Mouse (Mus musculus) lung, embryonic 16.5 days (tissue): Measurements from ENCODE around the gene Fbxw7. TPM values are rescaled to one million over a fixed set of nuclear protein-coding genes. Genes with fewer than 3 reads are reported as not detected.

Experiments
- ATAC-seq: fragments of 200-750 bp; cut with Nextera tagmentation; 2 replicates; pipeline ENCODE4 v1.8.0; 2017; ENCODE audit warnings: low read depth, mild to moderate bottlenecking, moderate library complexity
- H3K27ac ChIP-seq: fragments of 300-500 bp; sonication (generic); 2 replicates; pipeline ENCODE4 v1.5.1; 2014; ENCODE audit warnings: mild to moderate bottlenecking, control low read depth, low read length
- H3K27me3 ChIP-seq: fragments of 300-500 bp; sonication (generic); 2 replicates; pipeline ENCODE4 v1.6.1; 2014; ENCODE audit warnings: low read depth, low read length, mixed read lengths; ENCODE audit not compliant: control insufficient read depth, insufficient read depth
- H3K36me3 ChIP-seq: fragments of 300-500 bp; sonication (generic); 2 replicates; pipeline ENCODE4 v1.6.1; 2014; ENCODE audit warnings: low read length; ENCODE audit not compliant: control insufficient read depth, insufficient read depth
- H3K4me1 ChIP-seq: fragments of 300-500 bp; sonication (generic); replicated peaks from 2 replicates; pipeline ENCODE4 v1.6.1; 2014; ENCODE audit warnings: low read length, mixed read lengths; ENCODE audit not compliant: control insufficient read depth, insufficient read depth
- H3K4me2 ChIP-seq: fragments of 300-500 bp; sonication (generic); 2 replicates; pipeline ENCODE4 v1.6.1; 2014; ENCODE audit warnings: low read depth, low read length, control low read depth
- H3K4me3 ChIP-seq: fragments of 300-500 bp; sonication (generic); 2 replicates; pipeline ENCODE4 v1.5.1; 2014; ENCODE audit warnings: mild to moderate bottlenecking, low read length, control low read depth
- H3K9ac ChIP-seq: fragments of 300-500 bp; sonication (generic); 2 replicates; pipeline ENCODE4 v1.6.1; 2014; ENCODE audit warnings: low read length, control low read depth
- H3K9me3 ChIP-seq: fragments of 300-500 bp; sonication (generic); 2 replicates; pipeline ENCODE4 v1.6.1; 2016; ENCODE audit warnings: low read length; ENCODE audit not compliant: control insufficient read depth
- WGBS: fragments of 180-500 bp; shearing (Covaris S2); extraction: QIAGEN DNeasy Blood & Tissue Kit; methylation state at CpG from one replicate; pipeline ENCODE4 v1.1.7; 2014; 5-methylcytosine and 5-hydroxymethylcytosine counted together
- polyA plus RNA-seq: library from polyadenylated mRNA; unstranded; fragments of >200 nt; fragmentation: Nextera tagmentation; extraction: Ambion mirVana; gene quantifications from 2 replicates; pipeline ENCODE4 v1.2.1, GENCODE M21; 2015

The Fbxw7 gene
- polyA plus RNA-seq, 1 experiment from 2014 or later, result 7.7 TPM

DNA sequence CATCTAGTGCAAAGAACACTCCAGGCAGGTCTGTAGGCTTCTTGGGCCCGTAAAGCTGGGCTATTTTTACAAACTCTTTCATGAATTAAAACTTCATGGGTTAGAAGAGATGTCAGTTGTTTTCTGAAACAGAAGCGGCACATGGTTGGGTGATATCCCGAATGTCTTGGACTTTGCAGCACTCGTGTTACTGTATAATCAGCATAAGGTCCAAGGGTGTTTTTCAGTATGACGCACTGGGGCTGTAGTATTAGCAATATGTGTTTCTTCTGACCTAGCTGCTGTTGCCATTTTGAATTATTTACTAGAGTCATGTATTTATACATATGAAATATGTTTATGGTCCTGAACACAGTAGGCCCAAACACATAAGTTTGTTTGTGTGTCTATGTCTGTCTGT, 111.1 kb downstream of the Fbxw7 start:
- Histone ChIP-seq H3K27ac (no peak overlapping the region), H3K4me1 (peaks cover 6% of the 10 kb centered on the region), H3K4me3 (no peak overlapping the region), H3K4me2 (no peak overlapping the region), H3K9me3 (no peaks in the 10 kb centered on the region), H3K9ac (no peak overlapping the region), H3K36me3 (no peaks in the 10 kb centered on the region), H3K27me3 (no peaks in the 10 kb centered on the region)
- no peak for ATAC-seq
- WGBS, result 77% methylated on average over 5 of the region's 5 CpGs

DNA sequence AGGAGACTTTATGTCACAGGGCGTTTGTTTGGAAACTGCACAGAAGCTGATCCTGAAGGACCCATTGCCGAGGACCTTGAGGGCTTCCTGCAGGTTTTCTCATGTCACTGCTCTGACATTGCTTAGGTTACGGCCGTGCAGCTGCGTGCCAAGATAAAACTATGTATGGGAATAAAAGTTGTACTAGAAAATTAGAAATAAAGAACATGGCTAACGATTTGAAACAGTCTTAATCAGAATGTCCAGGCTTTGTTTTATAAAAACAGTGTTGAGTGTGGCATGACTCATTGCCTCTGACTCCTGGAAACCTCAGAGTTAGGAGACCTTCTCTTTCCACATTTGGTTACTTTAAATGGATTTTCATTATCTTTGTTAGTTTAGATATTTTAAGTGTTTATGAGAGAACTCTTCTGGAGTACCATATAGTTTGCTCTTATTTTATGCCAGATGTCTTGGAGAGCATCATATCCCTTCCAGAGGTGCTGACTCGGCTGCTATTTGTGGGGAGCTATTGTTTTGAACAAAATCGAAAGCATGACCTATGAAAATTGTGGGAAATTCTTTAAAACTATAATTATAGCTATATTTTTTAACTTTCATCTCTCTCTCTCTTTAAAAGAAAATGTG, 112.2 kb downstream of the Fbxw7 start:
- Histone ChIP-seq H3K9ac (no peak overlapping the region), H3K4me2 (no peak overlapping the region), H3K9me3 (no peaks in the 10 kb centered on the region), H3K36me3 (no peaks in the 10 kb centered on the region), H3K27me3 (no peaks in the 10 kb centered on the region), H3K4me3 (no peak overlapping the region), H3K27ac (peak overlapping the region; percentile 39; the same call in 1 of the 2 replicates), H3K4me1 (peaks cover 6% of the 10 kb centered on the region)
- WGBS, result 39% methylated on average over 8 of the region's 8 CpGs
- ATAC-seq, result peak; percentile 69

- WGBS, result 80% methylated on average over 2 of the region's 2 CpGs
These were observed 112.8 kb downstream of the Fbxw7 start for GRCm38 (mm10) chr3:84927901-84928300.

DNA sequence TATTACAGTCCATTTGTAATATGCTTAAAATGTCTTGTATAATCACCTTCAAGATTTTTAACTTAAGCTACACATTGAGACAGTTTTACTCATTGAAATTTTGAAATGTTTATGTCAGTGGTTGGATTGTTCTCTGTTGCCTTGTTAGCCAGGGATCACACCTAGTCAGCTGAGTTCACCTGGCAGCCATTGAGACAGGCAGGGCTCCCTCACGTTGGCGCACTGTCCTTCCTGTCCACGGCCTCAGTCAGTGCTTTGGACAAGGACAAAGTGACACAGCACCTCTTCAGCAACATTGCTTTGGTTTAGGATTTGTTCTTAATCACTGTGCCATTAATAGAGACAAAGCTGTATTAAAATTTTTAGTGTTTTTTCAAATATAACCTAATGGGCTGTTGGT, 114.1 kb downstream of the Fbxw7 start:
- WGBS, result 86% methylated on average over 3 of the region's 3 CpGs
- Histone ChIP-seq H3K4me1 (peaks cover 6% of the 10 kb centered on the region), H3K36me3 (no peaks in the 10 kb centered on the region), H3K9ac (no peak overlapping the region), H3K4me3 (no peak overlapping the region), H3K27me3 (no peaks in the 10 kb centered on the region), H3K4me2 (no peak overlapping the region), H3K9me3 (no peaks in the 10 kb centered on the region), H3K27ac (no peak overlapping the region)
- ATAC-seq, result no peak

More at GRCm38 (mm10) chr3:84927901-84928300, 112.8 kb downstream of the Fbxw7 start:
- Histone ChIP-seq H3K9me3 (no peaks in the 10 kb centered on the region), H3K4me1 (peaks cover 6% of the 10 kb centered on the region), H3K4me3 (no peak overlapping the region), H3K4me2 (no peak overlapping the region), H3K36me3 (no peaks in the 10 kb centered on the region), H3K27me3 (no peaks in the 10 kb centered on the region), H3K27ac (no peak overlapping the region), H3K9ac (no peak overlapping the region)
- ATAC-seq, result no peak

DNA sequence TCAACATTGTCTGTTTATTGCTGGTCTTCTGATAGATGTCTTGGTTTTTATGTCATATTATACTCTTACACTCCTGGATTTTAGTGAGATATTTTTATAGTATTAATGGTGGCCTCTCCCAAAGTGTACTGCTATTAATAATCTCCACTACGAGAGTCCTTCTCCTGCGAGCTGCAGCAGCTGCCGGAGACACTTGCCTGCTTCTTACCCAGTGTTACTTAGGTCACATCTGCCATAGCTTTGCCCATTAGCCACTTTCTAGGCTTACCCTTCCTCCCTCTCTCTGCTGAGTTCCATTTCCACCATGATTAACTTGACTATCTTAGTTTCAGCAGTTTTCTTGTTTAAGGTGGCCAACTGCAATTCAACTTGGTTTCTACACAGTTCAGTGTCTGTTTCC, 115.6 kb downstream of the Fbxw7 start:
- Histone ChIP-seq H3K9ac (no peak overlapping the region), H3K36me3 (no peaks in the 10 kb centered on the region), H3K9me3 (no peaks in the 10 kb centered on the region), H3K4me2 (no peak overlapping the region), H3K27ac (no peak overlapping the region), H3K27me3 (no peaks in the 10 kb centered on the region), H3K4me3 (no peak overlapping the region), H3K4me1 (no peaks in the 10 kb centered on the region; the same call in 1 of the 2 replicates)
- ATAC-seq, result no peak
- WGBS, result 80% methylated on average over 3 of the region's 3 CpGs

GRCm38 (mm10) chr3:84935729-84936128, 120.7 kb downstream of the Fbxw7 start:
- H3K9me3 ChIP-seq, result no peaks in the 10 kb centered on the region
- no peaks in the 10 kb centered on the region for H3K36me3 ChIP-seq
- no peak overlapping the region for H3K4me3 ChIP-seq
- WGBS, result 79% methylated on average over 1 of the region's 1 CpGs
- no peaks in the 10 kb centered on the region for H3K27me3 ChIP-seq
- H3K4me1 ChIP-seq, result no peaks in the 10 kb centered on the region
- H3K4me2 ChIP-seq, result no peak overlapping the region
- H3K27ac ChIP-seq, result no peak overlapping the region
- ATAC-seq, result no peak
- H3K9ac ChIP-seq, result no peak overlapping the region

GRCm38 (mm10) chr3:84936252-84936651, 121.2 kb downstream of the Fbxw7 start:
- Histone ChIP-seq H3K27ac (no peak overlapping the region), H3K9me3 (no peaks in the 10 kb centered on the region), H3K4me3 (no peak overlapping the region), H3K27me3 (no peaks in the 10 kb centered on the region), H3K4me2 (no peak overlapping the region), H3K4me1 (no peaks in the 10 kb centered on the region), H3K36me3 (no peaks in the 10 kb centered on the region), H3K9ac (no peak overlapping the region)
- 37% methylated on average over 2 of the region's 2 CpGs for WGBS
- ATAC-seq, result no peak

- Histone ChIP-seq H3K4me2 (no peak overlapping the region), H3K9ac (no peak overlapping the region), H3K27ac (no peak overlapping the region), H3K4me1 (no peaks in the 10 kb centered on the region), H3K27me3 (no peaks in the 10 kb centered on the region), H3K9me3 (no peaks in the 10 kb centered on the region), H3K36me3 (no peaks in the 10 kb centered on the region), H3K4me3 (no peak overlapping the region)
- no peak for ATAC-seq
- 72% methylated on average over 5 of the region's 5 CpGs for WGBS
These were observed 121.9 kb downstream of the Fbxw7 start for GRCm38 (mm10) chr3:84936956-84937355.

DNA sequence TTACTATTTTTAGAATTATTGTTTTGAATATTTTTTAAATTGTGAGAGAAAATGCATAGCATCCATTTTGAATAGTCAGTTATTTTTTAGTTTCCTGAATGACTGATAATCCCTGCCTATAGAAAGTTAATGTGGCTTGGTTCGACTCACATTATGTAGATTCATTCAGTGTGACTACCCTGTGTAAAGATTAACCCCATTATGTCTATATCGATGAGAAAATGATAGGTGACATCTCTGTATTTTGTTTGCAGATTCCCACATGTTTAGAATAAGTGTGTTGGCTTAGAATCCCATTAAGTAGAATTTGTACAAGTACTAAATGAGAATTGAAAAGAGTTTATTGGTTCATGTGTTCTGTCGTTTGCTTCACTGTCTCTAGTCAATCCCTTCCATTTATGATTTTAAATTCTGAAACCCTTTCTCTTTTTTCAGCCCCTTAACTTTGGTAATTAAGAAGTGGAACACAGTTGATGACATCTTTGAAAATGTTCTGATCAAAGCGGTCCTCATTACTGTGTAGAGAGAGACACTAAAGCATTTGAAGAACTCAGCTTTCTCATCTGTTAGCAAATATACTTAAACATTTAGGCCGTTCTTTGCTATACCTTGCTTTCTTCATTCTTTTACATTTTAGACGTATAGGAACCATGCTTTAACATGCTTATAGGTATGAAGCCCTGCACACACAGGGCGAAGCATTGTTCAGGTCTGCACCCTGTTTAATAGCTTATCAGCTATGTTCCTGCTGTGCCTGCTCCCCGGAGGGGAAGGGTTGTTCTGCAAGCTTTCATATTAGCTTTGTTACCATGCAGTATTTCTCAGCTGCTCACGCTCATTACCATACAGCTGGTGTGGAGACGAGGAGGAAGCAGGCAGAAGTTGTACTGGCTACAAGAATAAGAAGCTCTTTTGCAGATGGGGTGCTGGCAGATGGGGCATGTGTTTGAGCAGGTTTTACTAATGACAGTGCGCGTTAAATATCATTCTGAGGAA, 122.6 kb downstream of the Fbxw7 start:
- no peaks in the 10 kb centered on the region for H3K4me1 ChIP-seq
- 67% methylated on average over 12 of the region's 12 CpGs for WGBS
- no peaks in the 10 kb centered on the region for H3K9me3 ChIP-seq
- no peaks in the 10 kb centered on the region for H3K36me3 ChIP-seq
- ATAC-seq, result no peak
- no peak overlapping the region for H3K4me2 ChIP-seq
- H3K27me3 ChIP-seq, result no peaks in the 10 kb centered on the region
- H3K27ac ChIP-seq, result no peak overlapping the region
- no peak overlapping the region for H3K9ac ChIP-seq
- no peak overlapping the region for H3K4me3 ChIP-seq
